Mouse (Mus musculus) embryonic facial prominence, embryonic 14.5 days (tissue): ENCODE measurements around the gene Hira. TPM values are rescaled to one million over a fixed set of nuclear protein-coding genes. Genes with fewer than 3 reads are reported as not detected.

ENCODE experiments used
- ATAC-seq: fragments of 200-750 bp; cut with Nextera tagmentation; 2 replicates; pipeline ENCODE4 v1.8.0; 2017; ENCODE audit warnings: low read depth, moderate number of reproducible peaks, moderate TSS enrichment
- DNase-seq: peaks from one replicate; pipeline ENCODE4 v3.0.0-alpha.2; 2015; ENCODE audit warnings: low spot score
- H3K27ac ChIP-seq: fragments of 300-500 bp; sonication (generic); replicated peaks from 2 replicates; pipeline ENCODE4 v1.5.1; 2014; ENCODE audit warnings: low read depth, mild to moderate bottlenecking, low read length, moderate library complexity
- H3K27me3 ChIP-seq: fragments of 300-500 bp; sonication (generic); replicated peaks from 2 replicates; pipeline ENCODE4 v1.6.1; 2014; ENCODE audit warnings: low read length; ENCODE audit not compliant: control insufficient read depth, insufficient read depth
- H3K36me3 ChIP-seq: fragments of 300-500 bp; sonication (generic); 2 replicates; pipeline ENCODE4 v1.6.1; 2014; ENCODE audit warnings: low read length, mixed read lengths; ENCODE audit not compliant: control insufficient read depth, insufficient read depth
- H3K4me1 ChIP-seq: fragments of 300-500 bp; sonication (generic); 2 replicates; pipeline ENCODE4 v1.6.1; 2014; ENCODE audit warnings: antibody characterized with exemption, low read length; ENCODE audit not compliant: control insufficient read depth, insufficient read depth
- H3K4me2 ChIP-seq: fragments of 300-500 bp; sonication (generic); 2 replicates; pipeline ENCODE4 v1.6.1; 2014; ENCODE audit warnings: low read depth, mild to moderate bottlenecking, low read length, moderate library complexity, mixed read lengths
- H3K4me3 ChIP-seq: fragments of 300-500 bp; sonication (generic); 2 replicates; pipeline ENCODE4 v1.5.1; 2014; ENCODE audit warnings: low read depth, mild to moderate bottlenecking, low read length
- H3K9ac ChIP-seq: fragments of 300-500 bp; sonication (generic); 2 replicates; pipeline ENCODE4 v1.6.1; 2014; ENCODE audit warnings: low read depth, mild to moderate bottlenecking, low read length, moderate library complexity, mixed read lengths
- H3K9me3 ChIP-seq: fragments of 300-500 bp; sonication (generic); 2 replicates; pipeline ENCODE4 v1.6.1; 2016; ENCODE audit warnings: low read length; ENCODE audit not compliant: control insufficient read depth
- WGBS: fragments of 180-500 bp; shearing (Covaris S2); extraction: QIAGEN DNeasy Blood & Tissue Kit; methylation state at CpG from one replicate; pipeline ENCODE4 v1.1.7; 2014; 5-methylcytosine and 5-hydroxymethylcytosine counted together
- polyA plus RNA-seq: library from polyadenylated mRNA; unstranded; fragments of >200 nt; fragmentation: Nextera tagmentation; extraction: Ambion mirVana; gene quantifications from 2 replicates; pipeline ENCODE4 v1.2.1, GENCODE M21; 2014

Hira gene
- polyA plus RNA-seq, 1 experiment from 2014 or later, result 10.8 TPM

DNA sequence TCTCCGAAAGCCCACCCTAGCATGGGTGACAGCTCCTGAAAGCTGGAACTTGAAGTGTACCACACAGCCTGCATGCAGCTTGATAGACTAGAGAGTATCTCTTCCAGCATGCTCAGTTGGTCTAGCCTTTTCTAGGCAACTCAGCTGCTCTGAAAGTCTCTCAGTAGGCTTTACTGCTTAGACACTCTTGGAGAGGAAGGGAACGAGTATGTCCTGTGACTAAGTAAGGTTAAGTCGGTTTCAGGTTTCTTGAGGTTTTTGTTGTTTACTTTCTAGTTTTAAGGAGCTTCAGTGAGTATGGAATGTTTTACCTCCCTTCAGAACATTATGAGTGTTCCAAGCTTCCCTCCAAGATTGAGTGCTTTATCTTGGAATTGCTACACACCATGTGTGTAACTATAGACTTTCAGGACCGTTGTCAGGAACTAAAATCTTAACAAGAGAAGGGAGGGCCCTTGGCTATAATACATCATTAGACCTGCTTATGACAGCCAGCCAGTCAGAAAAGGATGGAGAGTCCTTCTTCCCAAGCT, 17.1 kb downstream of the Hira start:
- no peak overlapping the region for H3K27ac ChIP-seq
- no peak for ATAC-seq
- WGBS, result 62% methylated on average over 4 of the region's 4 CpGs
- no peak for DNase-seq
- H3K4me1 ChIP-seq, result no peaks in the 10 kb centered on the region
- no peak overlapping the region for H3K9ac ChIP-seq
- peaks cover 32% of the 10 kb centered on the region for H3K36me3 ChIP-seq
- no peak overlapping the region for H3K4me3 ChIP-seq
- no peaks in the 10 kb centered on the region for H3K27me3 ChIP-seq
- H3K9me3 ChIP-seq, result no peaks in the 10 kb centered on the region
- no peak overlapping the region for H3K4me2 ChIP-seq

- ATAC-seq (no peak), DNase-seq (no peak)
- 83% methylated on average over 3 of the region's 3 CpGs for WGBS
- Histone ChIP-seq H3K4me2 (no peak overlapping the region), H3K27me3 (no peaks in the 10 kb centered on the region), H3K27ac (no peak overlapping the region), H3K9ac (no peak overlapping the region), H3K4me1 (no peaks in the 10 kb centered on the region), H3K9me3 (no peaks in the 10 kb centered on the region), H3K36me3 (peaks cover 45% of the 10 kb centered on the region), H3K4me3 (no peak overlapping the region)
Measured at GRCm38 (mm10) chr16:18895249-18895648, 18.4 kb downstream of the Hira start.

- Histone ChIP-seq H3K27me3 (no peaks in the 10 kb centered on the region), H3K9ac (no peak overlapping the region), H3K4me3 (no peak overlapping the region), H3K27ac (no peak overlapping the region), H3K4me2 (no peak overlapping the region), H3K36me3 (peaks cover 55% of the 10 kb centered on the region), H3K4me1 (no peaks in the 10 kb centered on the region), H3K9me3 (no peaks in the 10 kb centered on the region)
- WGBS, result 53% methylated on average over 10 of the region's 10 CpGs
- DNase-seq, result peak; percentile 41
- ATAC-seq, result peak; percentile 75; the same call in 1 of the 2 replicates
Measured at GRCm38 (mm10) chr16:18896429-18896828, 19.6 kb downstream of the Hira start.

GRCm38 (mm10) chr16:18905648-18906047, 28.8 kb downstream of the Hira start:
- no peak overlapping the region for H3K4me2 ChIP-seq
- ATAC-seq (no peak), DNase-seq (no peak)
- 89% methylated on average over 1 of the region's 1 CpGs for WGBS
- H3K4me3 ChIP-seq, result no peak overlapping the region
- H3K4me1 ChIP-seq, result no peaks in the 10 kb centered on the region
- no peaks in the 10 kb centered on the region for H3K27me3 ChIP-seq
- H3K9me3 ChIP-seq, result no peaks in the 10 kb centered on the region
- no peak overlapping the region for H3K9ac ChIP-seq
- peaks cover 61% of the 10 kb centered on the region for H3K36me3 ChIP-seq
- no peak overlapping the region for H3K27ac ChIP-seq

- DNase-seq, result no peak
- Histone ChIP-seq H3K9me3 (no peaks in the 10 kb centered on the region), H3K4me2 (no peak overlapping the region), H3K27me3 (no peaks in the 10 kb centered on the region), H3K36me3 (peaks cover 67% of the 10 kb centered on the region), H3K9ac (no peak overlapping the region), H3K4me3 (no peak overlapping the region), H3K4me1 (no peaks in the 10 kb centered on the region), H3K27ac (no peak overlapping the region)
- WGBS, result 98% methylated on average over 4 of the region's 4 CpGs
- no peak for ATAC-seq
Measured at GRCm38 (mm10) chr16:18916064-18916463, 39.2 kb downstream of the Hira start.

- H3K27ac ChIP-seq, result no peak overlapping the region
- no peaks in the 10 kb centered on the region for H3K9me3 ChIP-seq
- no peak overlapping the region for H3K9ac ChIP-seq
- no peaks in the 10 kb centered on the region for H3K4me1 ChIP-seq
- no peaks in the 10 kb centered on the region for H3K27me3 ChIP-seq
- H3K36me3 ChIP-seq, result peaks cover 92% of the 10 kb centered on the region
- 84% methylated on average over 2 of the region's 2 CpGs for WGBS
- DNase-seq (no peak), ATAC-seq (no peak)
- H3K4me3 ChIP-seq, result no peak overlapping the region
- no peak overlapping the region for H3K4me2 ChIP-seq
Measured at GRCm38 (mm10) chr16:18921771-18922170, 44.9 kb downstream of the Hira start.

- H3K4me2 ChIP-seq, result no peak overlapping the region
- H3K9me3 ChIP-seq, result no peaks in the 10 kb centered on the region
- no peak for DNase-seq
- peaks cover 78% of the 10 kb centered on the region for H3K36me3 ChIP-seq
- no peaks in the 10 kb centered on the region for H3K27me3 ChIP-seq
- H3K4me3 ChIP-seq, result no peak overlapping the region
- WGBS, result 100% methylated on average over 1 of the region's 1 CpGs
- ATAC-seq, result no peak
- H3K9ac ChIP-seq, result no peak overlapping the region
- H3K4me1 ChIP-seq, result no peaks in the 10 kb centered on the region
- H3K27ac ChIP-seq, result no peak overlapping the region
Measured at GRCm38 (mm10) chr16:18927963-18928362, 51.1 kb downstream of the Hira start.

DNA sequence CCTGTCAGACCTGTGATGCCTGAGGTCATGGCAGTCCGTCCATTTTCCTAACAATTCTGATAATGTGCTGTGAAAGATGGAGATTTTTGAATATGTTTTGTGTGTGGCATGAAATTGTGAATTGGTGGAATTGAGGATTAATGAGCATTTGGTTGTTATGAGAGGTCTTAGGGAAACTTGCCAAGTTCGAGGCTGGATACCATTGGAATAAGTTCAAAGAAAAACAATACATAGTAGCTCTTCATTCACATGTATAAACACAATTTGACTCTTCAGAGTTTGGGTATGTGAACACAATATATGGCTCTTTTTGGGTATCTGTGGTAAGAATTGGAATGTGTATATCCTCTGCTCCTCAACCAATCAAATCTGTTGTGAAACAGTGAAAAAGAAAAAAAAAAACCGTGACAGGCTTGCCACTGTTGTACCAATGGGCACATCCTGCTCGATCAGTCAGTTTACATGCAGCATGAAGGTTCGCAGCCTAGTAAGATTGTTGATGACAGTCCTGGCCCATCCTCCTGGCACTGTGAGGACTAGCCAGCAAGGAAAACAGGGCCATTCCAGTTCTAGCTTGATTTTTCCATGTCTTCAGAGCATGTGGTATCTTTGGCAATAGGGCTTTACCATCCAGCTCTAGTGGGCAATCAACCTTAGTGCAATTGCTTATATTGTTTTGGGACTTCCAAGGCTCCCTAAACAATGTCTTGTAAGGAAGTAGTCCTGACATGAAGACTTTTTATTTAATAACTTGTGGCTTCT, 61.7 kb downstream of the Hira start:
- DNase-seq (no peak), ATAC-seq (no peak)
- no peaks in the 10 kb centered on the region for H3K27me3 ChIP-seq
- WGBS, result 85% methylated on average over 5 of the region's 5 CpGs
- H3K9me3 ChIP-seq, result no peaks in the 10 kb centered on the region
- no peak overlapping the region for H3K4me2 ChIP-seq
- H3K27ac ChIP-seq, result no peak overlapping the region
- H3K36me3 ChIP-seq, result peaks cover 53% of the 10 kb centered on the region
- no peak overlapping the region for H3K9ac ChIP-seq
- no peaks in the 10 kb centered on the region for H3K4me1 ChIP-seq
- no peak overlapping the region for H3K4me3 ChIP-seq

DNA sequence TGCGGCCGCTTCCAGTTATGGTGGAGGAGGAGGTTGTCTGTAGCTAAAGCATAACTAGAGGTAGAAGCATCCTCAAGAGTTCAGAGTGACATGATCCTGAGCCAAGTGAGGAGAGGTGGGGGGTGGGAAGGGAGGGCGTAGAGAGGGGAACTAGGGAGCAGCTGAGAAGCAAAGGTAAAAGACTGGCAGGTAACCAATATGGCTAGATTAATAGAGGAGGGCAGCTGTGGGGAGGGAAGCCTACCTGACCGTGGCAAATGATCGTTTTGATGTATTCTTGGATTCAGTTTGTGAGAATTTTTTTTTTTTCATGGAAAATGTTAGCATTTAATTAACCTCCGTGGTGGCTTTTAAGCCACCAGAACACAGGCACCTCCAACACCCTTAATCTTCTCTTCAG, 67.1 kb downstream of the Hira start:
- Histone ChIP-seq H3K9me3 (no peaks in the 10 kb centered on the region), H3K4me3 (no peak overlapping the region), H3K27ac (no peak overlapping the region), H3K4me2 (no peak overlapping the region), H3K27me3 (no peaks in the 10 kb centered on the region), H3K36me3 (peaks cover 65% of the 10 kb centered on the region), H3K9ac (no peak overlapping the region), H3K4me1 (no peaks in the 10 kb centered on the region)
- no peak for ATAC-seq
- WGBS, result 90% methylated on average over 6 of the region's 6 CpGs
- no peak for DNase-seq
